In the genomic region with DNA sequence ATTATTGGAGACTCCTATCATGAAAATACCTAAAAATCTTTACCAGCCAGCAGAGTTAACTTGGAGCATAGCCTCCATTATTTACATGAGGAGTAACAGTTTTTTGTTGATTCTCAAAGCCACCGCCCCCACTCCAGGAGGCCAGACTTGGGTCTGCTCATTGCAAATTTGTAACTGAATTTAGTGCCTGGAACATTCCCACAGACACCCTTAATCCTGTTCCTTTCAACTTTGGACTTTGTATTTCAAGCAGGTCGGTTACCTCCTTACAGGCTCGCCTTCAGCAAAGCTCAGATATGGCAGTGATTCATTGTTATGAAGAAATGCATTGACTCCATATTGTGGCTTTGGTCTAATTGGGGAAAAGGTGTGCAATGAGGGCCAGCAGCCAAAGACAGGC, we compare ENCODE assay signal across 22 mouse cellular contexts. TPM values are rescaled to one million over a fixed set of nuclear protein-coding genes. Genes with fewer than 3 reads are reported as not detected.
"Had no signal": no experiment of that assay in that cellular context is flagged by ENCODE, and none has a peak within 500 bp of the region (broad histone marks: within the 10 kb centered on the region; RNA-seq: fewer than 3 reads in every experiment).

No protein-coding gene starts in this region.

- H3K4me2 ChIP-seq: lung, embryonic 15.5 days; midbrain, embryonic 11.5 days; midbrain, embryonic 13.5 days; midbrain, embryonic 15.5 days; neural tube, embryonic 12.5 days; stomach, embryonic 15.5 days had no signal

- H3K4me1 ChIP-seq: lung, embryonic 15.5 days; megakaryocyte, embryonic 14.5 days; midbrain, embryonic 13.5 days; midbrain, embryonic 15.5 days; neural tube, embryonic 12.5 days; stomach, embryonic 15.5 days had no signal

- H3K27ac ChIP-seq: lung, embryonic 15.5 days; macrophage; midbrain, embryonic 13.5 days; midbrain, embryonic 15.5 days; neural tube, embryonic 12.5 days; stomach, embryonic 15.5 days had no signal

- H3K36me3 ChIP-seq: lung, embryonic 15.5 days; midbrain, embryonic 13.5 days; midbrain, embryonic 15.5 days; neural tube, embryonic 12.5 days; stomach, embryonic 15.5 days had no signal

- H3K27me3 ChIP-seq: midbrain, embryonic 15.5 days; neural tube, embryonic 12.5 days; stomach, embryonic 15.5 days had no signal

- H3K9ac ChIP-seq: lung, embryonic 15.5 days; midbrain, embryonic 13.5 days; midbrain, embryonic 15.5 days; neural tube, embryonic 12.5 days; stomach, embryonic 15.5 days had no signal

- ATAC-seq: lung, postnatal 0 days; midbrain, embryonic 13.5 days; midbrain, embryonic 15.5 days had no signal

- DNase-seq: lung, adult 2 months; lung, postnatal 14 days; lung, postnatal 36 days; right cerebral cortex, postnatal 14 days; thymus, adult 18-20 months; thymus, postnatal 14 days; thymus, postnatal 36 days had no signal

- H3K4me3 ChIP-seq: lung, embryonic 15.5 days; megakaryocyte, embryonic 14.5 days; midbrain, embryonic 13.5 days; midbrain, embryonic 15.5 days; neural tube, embryonic 12.5 days; stomach, embryonic 15.5 days had no signal

- H3K9me3 ChIP-seq: lung, embryonic 15.5 days; midbrain, embryonic 13.5 days; midbrain, embryonic 15.5 days; neural tube, embryonic 12.5 days; stomach, embryonic 15.5 days had no signal

RNA-seq across cellular contexts. Expression of a gene that starts 1.8 kb away (rescaled TPM):
- total RNA-seq: megakaryocyte progenitor cell, adult 5-6 weeks; midbrain, postnatal 0 days; monocyte, adult 5-6 weeks; neutrophil, adult 5-6 weeks had no signal
- polyA plus RNA-seq: lung, adult 2 months; lung, embryonic 15.5 days; lung, postnatal 0 days; macrophage; midbrain, embryonic 11.5 days; midbrain, embryonic 13.5 days; midbrain, embryonic 15.5 days; neural tube, embryonic 12.5 days; neural tube, embryonic 14.5 days; spleen, adult 2 months had no signal

RNA-seq across cellular contexts. Expression of a gene that starts 18.6 kb away (rescaled TPM):
- total RNA-seq: megakaryocyte progenitor cell, adult 5-6 weeks; midbrain, postnatal 0 days; monocyte, adult 5-6 weeks; neutrophil, adult 5-6 weeks had no signal
- polyA plus RNA-seq: lung, adult 2 months; lung, embryonic 15.5 days; lung, postnatal 0 days; macrophage; midbrain, embryonic 11.5 days; midbrain, embryonic 13.5 days; midbrain, embryonic 15.5 days; midbrain, postnatal 0 days; neural tube, embryonic 12.5 days; neural tube, embryonic 14.5 days; spleen, adult 2 months; stomach, embryonic 15.5 days had no signal

RNA-seq across cellular contexts. Expression of a gene that starts 19.3 kb away (rescaled TPM):
- total RNA-seq: midbrain, postnatal 0 days; monocyte, adult 5-6 weeks; neutrophil, adult 5-6 weeks had no signal
- polyA plus RNA-seq: lung, adult 2 months; macrophage; spleen, adult 2 months had no signal

RNA-seq across cellular contexts. Expression of a gene that starts 19.4 kb away (rescaled TPM):
- total RNA-seq: megakaryocyte progenitor cell, adult 5-6 weeks; monocyte, adult 5-6 weeks; neutrophil, adult 5-6 weeks had no signal
- polyA plus RNA-seq: lung, postnatal 0 days; macrophage; midbrain, embryonic 11.5 days; midbrain, embryonic 13.5 days; midbrain, embryonic 15.5 days; midbrain, postnatal 0 days; neural tube, embryonic 12.5 days; neural tube, embryonic 14.5 days; spleen, adult 2 months had no signal
